Mouse (Mus musculus) embryonic facial prominence, embryonic 14.5 days (tissue): Measurements from ENCODE around the gene Tmbim1. TPM values are rescaled to one million over a fixed set of nuclear protein-coding genes. Genes with fewer than 3 reads are reported as not detected.
"Not testable (repeated sequence)": the region's sequence is repeated elsewhere in the genome, so short reads cannot be mapped to it uniquely, and the experiment has no call there.

Experiments
- ATAC-seq: fragments of 200-750 bp; cut with Nextera tagmentation; 2 replicates; pipeline ENCODE4 v1.8.0; 2017; ENCODE audit warnings: low read depth, moderate number of reproducible peaks, moderate TSS enrichment
- DNase-seq: peaks from one replicate; pipeline ENCODE4 v3.0.0-alpha.2; 2015; ENCODE audit warnings: low spot score
- H3K27ac ChIP-seq: fragments of 300-500 bp; sonication (generic); replicated peaks from 2 replicates; pipeline ENCODE4 v1.5.1; 2014; ENCODE audit warnings: low read depth, mild to moderate bottlenecking, low read length, moderate library complexity
- H3K27me3 ChIP-seq: fragments of 300-500 bp; sonication (generic); replicated peaks from 2 replicates; pipeline ENCODE4 v1.6.1; 2014; ENCODE audit warnings: low read length; ENCODE audit not compliant: control insufficient read depth, insufficient read depth
- H3K36me3 ChIP-seq: fragments of 300-500 bp; sonication (generic); 2 replicates; pipeline ENCODE4 v1.6.1; 2014; ENCODE audit warnings: low read length, mixed read lengths; ENCODE audit not compliant: control insufficient read depth, insufficient read depth
- H3K4me1 ChIP-seq: fragments of 300-500 bp; sonication (generic); 2 replicates; pipeline ENCODE4 v1.6.1; 2014; ENCODE audit warnings: antibody characterized with exemption, low read length; ENCODE audit not compliant: control insufficient read depth, insufficient read depth
- H3K4me2 ChIP-seq: fragments of 300-500 bp; sonication (generic); 2 replicates; pipeline ENCODE4 v1.6.1; 2014; ENCODE audit warnings: low read depth, mild to moderate bottlenecking, low read length, moderate library complexity, mixed read lengths
- H3K4me3 ChIP-seq: fragments of 300-500 bp; sonication (generic); 2 replicates; pipeline ENCODE4 v1.5.1; 2014; ENCODE audit warnings: low read depth, mild to moderate bottlenecking, low read length
- H3K9ac ChIP-seq: fragments of 300-500 bp; sonication (generic); 2 replicates; pipeline ENCODE4 v1.6.1; 2014; ENCODE audit warnings: low read depth, mild to moderate bottlenecking, low read length, moderate library complexity, mixed read lengths
- H3K9me3 ChIP-seq: fragments of 300-500 bp; sonication (generic); 2 replicates; pipeline ENCODE4 v1.6.1; 2016; ENCODE audit warnings: low read length; ENCODE audit not compliant: control insufficient read depth
- WGBS: fragments of 180-500 bp; shearing (Covaris S2); extraction: QIAGEN DNeasy Blood & Tissue Kit; methylation state at CpG from one replicate; pipeline ENCODE4 v1.1.7; 2014; 5-methylcytosine and 5-hydroxymethylcytosine counted together
- polyA plus RNA-seq: library from polyadenylated mRNA; unstranded; fragments of >200 nt; fragmentation: Nextera tagmentation; extraction: Ambion mirVana; gene quantifications from 2 replicates; pipeline ENCODE4 v1.2.1, GENCODE M21; 2014

Tmbim1 gene
- polyA plus RNA-seq, 1 experiment from 2014 or later = 35.6 TPM

- ATAC-seq (no peak), DNase-seq (no peak)
- Histone ChIP-seq H3K4me2 (peak overlapping the region; percentile 89), H3K4me1 (peaks cover 18% of the 10 kb centered on the region), H3K9ac (peak overlapping the region; percentile 70), H3K36me3 (no peaks in the 10 kb centered on the region), H3K9me3 (no peaks in the 10 kb centered on the region), H3K27me3 (no peaks in the 10 kb centered on the region), H3K4me3 (peak overlapping the region; percentile 56), H3K27ac (peak overlapping the region; percentile 77)
- 4% methylated on average over 8 of the region's 9 CpGs for WGBS
Observed at GRCm38 (mm10) chr1:74332930-74333329, 27.5 kb upstream of the Tmbim1 start.

- 0% methylated on average over 24 of the region's 36 CpGs for WGBS
- peak; percentile 98 for DNase-seq
- H3K4me1 ChIP-seq = peaks cover 18% of the 10 kb centered on the region
Observed at GRCm38 (mm10) chr1:74332241-74332763, 26.9 kb upstream of the Tmbim1 start.

DNA sequence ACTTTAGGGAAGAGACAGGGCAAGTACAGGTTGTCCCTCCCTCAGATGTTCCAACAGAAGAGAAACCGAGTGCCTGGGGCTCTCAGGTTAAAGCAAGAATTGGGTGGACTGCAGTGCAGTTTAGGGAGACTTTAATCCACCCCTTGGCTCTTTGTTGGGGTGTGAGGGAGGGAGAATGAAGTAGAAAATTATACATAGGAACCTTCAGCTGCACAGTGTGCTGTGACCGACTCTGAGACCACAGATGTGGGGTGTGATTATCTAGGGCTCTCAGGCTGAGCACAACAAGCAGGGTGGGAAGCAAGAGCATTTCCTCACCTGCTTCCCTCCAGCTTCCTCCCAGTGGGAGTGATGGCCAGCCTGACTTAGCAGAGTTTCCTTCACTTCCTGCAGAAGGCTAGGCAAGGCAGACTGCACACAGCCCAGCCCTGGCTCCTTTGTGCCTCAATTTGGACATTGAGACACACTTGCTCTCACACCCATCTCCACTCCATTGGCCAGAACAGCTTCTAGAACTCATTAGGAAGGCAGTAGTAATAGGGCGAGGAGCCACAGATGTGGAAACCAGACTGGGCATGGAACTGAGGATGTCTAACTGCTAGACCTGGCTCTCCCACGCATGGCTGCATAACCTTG, 25.7 kb upstream of the Tmbim1 start:
- Histone ChIP-seq H3K4me2 (no peak overlapping the region), H3K4me1 (peaks cover 18% of the 10 kb centered on the region), H3K9me3 (no peaks in the 10 kb centered on the region), H3K27me3 (no peaks in the 10 kb centered on the region), H3K9ac (no peak overlapping the region), H3K27ac (no peak overlapping the region), H3K36me3 (no peaks in the 10 kb centered on the region), H3K4me3 (no peak overlapping the region)
- 78% methylated on average over 4 of the region's 4 CpGs for WGBS
- ATAC-seq = no peak
- no peak for DNase-seq

More at GRCm38 (mm10) chr1:74332241-74332763, 26.9 kb upstream of the Tmbim1 start:
- Histone ChIP-seq H3K4me3 (peak overlapping the region; percentile 56), H3K27me3 (no peaks in the 10 kb centered on the region), H3K36me3 (no peaks in the 10 kb centered on the region), H3K4me2 (peak overlapping the region; percentile 89), H3K9ac (peak overlapping the region; percentile 70), H3K9me3 (no peaks in the 10 kb centered on the region), H3K27ac (peak overlapping the region; percentile 77)
- peak; percentile 95 for ATAC-seq

DNA sequence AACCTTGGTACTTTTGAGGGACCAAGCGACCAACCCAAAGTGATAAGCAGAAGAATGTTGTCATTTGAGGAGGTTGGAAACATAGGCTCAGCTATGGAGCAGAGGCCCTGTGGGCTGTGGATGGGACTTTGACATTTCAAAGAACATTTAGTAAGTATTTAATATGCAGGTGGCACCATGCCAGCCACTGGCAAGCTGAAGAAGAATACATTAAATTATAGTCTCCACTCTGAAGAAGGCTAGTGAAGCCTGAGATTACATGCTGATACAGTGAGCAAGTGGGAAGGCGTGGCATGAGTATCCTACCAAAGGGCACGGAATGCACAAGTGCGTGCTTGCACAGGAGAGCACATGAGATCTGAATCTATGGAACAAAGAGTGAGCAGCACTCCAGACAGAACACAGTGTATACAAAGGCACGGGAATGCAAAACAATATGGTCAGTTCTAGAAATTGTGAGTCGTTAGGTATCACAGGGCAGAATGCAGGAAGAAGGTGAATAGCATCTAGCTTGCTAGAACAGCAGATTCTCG, 24.5 kb upstream of the Tmbim1 start:
- WGBS = 76% methylated on average over 7 of the region's 7 CpGs
- Histone ChIP-seq H3K9ac (no peak overlapping the region), H3K4me2 (no peak overlapping the region), H3K27me3 (no peaks in the 10 kb centered on the region), H3K27ac (no peak overlapping the region), H3K36me3 (no peaks in the 10 kb centered on the region), H3K9me3 (no peaks in the 10 kb centered on the region), H3K4me3 (no peak overlapping the region), H3K4me1 (peaks cover 17% of the 10 kb centered on the region)
- ATAC-seq = no peak
- DNase-seq = no peak

- not testable (repeated sequence) for DNase-seq, H3K9me3 ChIP-seq, ATAC-seq, H3K4me3 ChIP-seq, H3K4me2 ChIP-seq, H3K27ac ChIP-seq, H3K9ac ChIP-seq, H3K27me3 ChIP-seq, H3K36me3 ChIP-seq, H3K4me1 ChIP-seq
- WGBS = 70% methylated on average over 2 of the region's 2 CpGs
Observed at GRCm38 (mm10) chr1:74326916-74327315, 21.5 kb upstream of the Tmbim1 start.

DNA sequence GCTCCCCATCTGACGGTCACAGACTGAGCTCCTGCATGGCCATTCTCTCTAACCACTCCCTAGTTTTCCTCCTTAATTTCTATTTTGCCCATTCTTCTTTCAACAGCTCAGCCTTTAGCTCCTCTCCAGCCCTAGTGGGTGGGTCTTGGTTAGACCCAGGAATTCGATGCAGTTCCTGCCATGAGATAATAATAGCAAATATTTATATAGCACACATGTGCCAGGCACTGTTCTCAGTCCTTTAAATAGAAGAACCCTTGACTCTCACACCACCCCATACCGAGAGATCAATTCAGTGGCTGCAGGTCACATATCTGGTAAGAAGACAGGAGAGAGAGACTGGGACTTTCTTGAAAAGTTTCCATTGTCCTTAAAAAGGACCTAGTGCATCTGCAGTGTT, 16.0 kb upstream of the Tmbim1 start:
- Histone ChIP-seq H3K9ac (no peak overlapping the region), H3K27me3 (no peaks in the 10 kb centered on the region), H3K4me3 (no peak overlapping the region), H3K36me3 (no peaks in the 10 kb centered on the region), H3K27ac (no peak overlapping the region), H3K4me2 (no peak overlapping the region), H3K9me3 (no peaks in the 10 kb centered on the region), H3K4me1 (no peaks in the 10 kb centered on the region)
- 69% methylated on average over 3 of the region's 3 CpGs for WGBS
- DNase-seq (no peak), ATAC-seq (no peak)

DNA sequence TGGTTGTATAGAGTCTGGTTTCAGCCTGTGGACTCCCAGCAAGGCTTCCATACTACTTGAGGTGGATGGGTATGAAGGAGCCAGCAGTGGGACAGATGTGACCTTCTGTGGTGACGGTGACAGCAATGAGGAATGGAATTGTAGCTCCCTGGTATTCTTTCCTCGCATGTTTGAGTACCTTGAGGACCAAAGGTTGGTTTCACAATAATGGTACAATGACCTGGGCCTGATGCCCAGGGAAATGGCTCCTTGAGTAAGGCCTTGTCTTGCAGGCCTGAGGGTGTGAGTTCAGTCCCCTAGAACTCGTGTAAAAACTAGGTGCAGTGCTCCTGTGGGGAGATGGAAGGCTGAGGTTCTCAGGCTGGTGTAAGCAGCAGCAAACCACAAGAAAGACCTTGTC, 13.3 kb upstream of the Tmbim1 start:
- Histone ChIP-seq H3K4me3 (no peak overlapping the region), H3K9me3 (no peaks in the 10 kb centered on the region), H3K27me3 (no peaks in the 10 kb centered on the region), H3K4me1 (no peaks in the 10 kb centered on the region), H3K9ac (no peak overlapping the region), H3K36me3 (no peaks in the 10 kb centered on the region), H3K4me2 (no peak overlapping the region), H3K27ac (no peak overlapping the region)
- 84% methylated on average over 3 of the region's 3 CpGs for WGBS
- ATAC-seq = no peak
- DNase-seq = no peak

GRCm38 (mm10) chr1:74316114-74316827, 10.8 kb upstream of the Tmbim1 start:
- H3K4me2 ChIP-seq = no peak overlapping the region
- 61% methylated on average over 4 of the region's 4 CpGs for WGBS
- no peaks in the 10 kb centered on the region for H3K4me1 ChIP-seq
- ATAC-seq (no peak), DNase-seq (no peak)
- H3K36me3 ChIP-seq = no peaks in the 10 kb centered on the region
- no peak overlapping the region for H3K27ac ChIP-seq
- H3K27me3 ChIP-seq = no peaks in the 10 kb centered on the region
- no peaks in the 10 kb centered on the region for H3K9me3 ChIP-seq
- H3K4me3 ChIP-seq = no peak overlapping the region
- no peak overlapping the region for H3K9ac ChIP-seq
